Mouse (Mus musculus) forebrain, embryonic 14.5 days (tissue): ENCODE data around the gene Arxes2. TPM values are rescaled to one million over a fixed set of nuclear protein-coding genes. Genes with fewer than 3 reads are reported as not detected.
"Not testable (repeated sequence)": the region's sequence is repeated elsewhere in the genome, so short reads cannot be mapped to it uniquely, and the experiment has no call there.

Experiments used
- ATAC-seq: fragments of 200-750 bp; cut with Nextera tagmentation; 2 replicates; pipeline ENCODE4 v1.8.0; 2017; ENCODE audit warnings: mild to moderate bottlenecking, moderate library complexity
- DNase-seq: peaks from one replicate; pipeline ENCODE4 v3.0.0-alpha.2; 2015; ENCODE audit warnings: low spot score
- H3K27ac ChIP-seq: fragments of 300-500 bp; sonication (generic); 2 replicates; pipeline ENCODE4 v1.5.1; 2014; ENCODE audit warnings: low read depth, mild to moderate bottlenecking, control low read depth, low read length, moderate library complexity
- H3K27me3 ChIP-seq: fragments of 300-500 bp; sonication (generic); replicated peaks from 2 replicates; pipeline ENCODE4 v1.6.1; 2014; ENCODE audit warnings: low read length, control low read depth, mixed read lengths; ENCODE audit not compliant: control insufficient read depth, insufficient read depth
- H3K36me3 ChIP-seq: fragments of 300-500 bp; sonication (generic); 2 replicates; pipeline ENCODE4 v1.6.1; 2014; ENCODE audit warnings: low read length, control low read depth; ENCODE audit not compliant: control insufficient read depth, insufficient read depth
- H3K4me1 ChIP-seq: fragments of 300-500 bp; sonication (generic); 2 replicates; pipeline ENCODE4 v1.6.1; 2014; ENCODE audit warnings: antibody characterized with exemption, low read length, control low read depth; ENCODE audit not compliant: control insufficient read depth, insufficient read depth
- H3K4me2 ChIP-seq: fragments of 300-500 bp; sonication (generic); 2 replicates; pipeline ENCODE4 v1.6.1; 2014; ENCODE audit warnings: mild to moderate bottlenecking, control low read depth, low read length
- H3K4me3 ChIP-seq: fragments of 300-500 bp; sonication (generic); 2 replicates; pipeline ENCODE4 v1.5.1; 2014; ENCODE audit warnings: low read depth, low read length, control low read depth
- H3K9ac ChIP-seq: fragments of 300-500 bp; sonication (generic); 2 replicates; pipeline ENCODE4 v1.6.1; 2014; ENCODE audit warnings: mild to moderate bottlenecking, low read length, control low read depth, moderate library complexity
- H3K9me3 ChIP-seq: fragments of 300-500 bp; sonication (generic); replicated peaks from 2 replicates; pipeline ENCODE4 v1.6.1; 2016; ENCODE audit warnings: low read length, control low read depth, mixed read lengths; ENCODE audit not compliant: control insufficient read depth
- WGBS: fragments of 180-500 bp; shearing (Covaris S2); extraction: QIAGEN DNeasy Blood & Tissue Kit; methylation state at CpG from one replicate; pipeline ENCODE4 v1.1.7; 2014; 5-methylcytosine and 5-hydroxymethylcytosine counted together
- polyA plus RNA-seq: library from polyadenylated mRNA; unstranded; fragments of >200 nt; fragmentation: Nextera tagmentation; extraction: Ambion mirVana; gene quantifications from 2 replicates; pipeline ENCODE4 v1.2.1, GENCODE M21; 2014

Gene Arxes2
- 206 and 225 TPM in 2 replicates for polyA plus RNA-seq

GRCm38 (mm10) chrX:135993664-135994119 is at the start of gene Arxes2:
Gene Arxes2 (plus strand): TSS chrX:135993824.
- peak within 1 kb of the TSS; percentile 31 for H3K4me3 ChIP-seq
- H3K9ac ChIP-seq = peak within 1 kb of the TSS; percentile 29; the same call in 1 of the 2 replicates
- peak within 1 kb of the TSS; percentile 45 for H3K4me2 ChIP-seq
- not testable (repeated sequence) for H3K36me3 ChIP-seq, H3K4me1 ChIP-seq, H3K27ac ChIP-seq, H3K27me3 ChIP-seq, DNase-seq, H3K9me3 ChIP-seq
- peak; percentile 93 for ATAC-seq
- WGBS = 17% methylated on average over 14 of the region's 39 CpGs

- ATAC-seq (peak; percentile 63), DNase-seq (peak; percentile 64)
- WGBS = 31% methylated on average over 1 of the region's 1 CpGs
- peak overlapping the region; percentile 58 for H3K27ac ChIP-seq
- no peaks in the 10 kb centered on the region for H3K9me3 ChIP-seq
- no peak overlapping the region for H3K4me2 ChIP-seq
- H3K9ac ChIP-seq = no peak overlapping the region
- H3K4me1 ChIP-seq = no peaks in the 10 kb centered on the region
- no peaks in the 10 kb centered on the region for H3K36me3 ChIP-seq
- H3K4me3 ChIP-seq = no peak overlapping the region
- no peaks in the 10 kb centered on the region for H3K27me3 ChIP-seq
Measured at GRCm38 (mm10) chrX:135948699-135949437, 44.8 kb upstream of the Arxes2 start.

DNA sequence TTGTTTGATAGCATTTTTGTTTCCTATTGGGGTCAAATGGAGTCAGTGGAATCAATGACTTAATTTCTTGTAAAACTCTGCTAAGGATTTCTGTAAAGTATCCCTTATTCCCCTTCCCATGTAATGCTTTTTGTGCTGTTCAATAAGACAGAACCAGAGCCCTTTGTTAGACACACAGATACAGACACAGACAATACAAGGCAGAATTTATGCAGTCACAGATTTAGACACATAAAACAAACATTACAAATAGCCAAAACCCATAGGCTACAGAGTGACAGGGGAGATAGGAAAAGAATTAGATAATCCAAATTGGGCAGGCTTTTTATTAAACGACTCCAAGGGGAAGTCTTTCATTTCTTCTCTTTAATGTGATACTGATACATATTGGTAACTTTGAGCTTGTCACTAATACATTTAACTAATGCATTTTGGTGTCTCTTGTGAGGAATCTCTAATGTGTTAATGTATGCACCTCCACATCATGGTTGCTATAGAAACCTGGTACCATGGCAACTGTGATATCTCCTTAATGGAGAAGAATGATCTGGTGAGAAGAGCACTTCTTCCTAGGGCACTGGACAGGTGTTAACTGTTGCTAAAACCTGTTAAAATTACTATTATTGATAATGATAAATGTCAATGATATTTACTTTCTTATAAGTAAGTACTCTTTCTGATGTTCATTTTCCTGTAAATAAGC is 36.5 kb upstream of the Arxes2 start:
- Histone ChIP-seq H3K36me3 (no peaks in the 10 kb centered on the region), H3K9me3 (no peaks in the 10 kb centered on the region), H3K9ac (no peak overlapping the region), H3K27ac (peak overlapping the region; percentile 65), H3K27me3 (no peaks in the 10 kb centered on the region), H3K4me3 (no peak overlapping the region), H3K4me1 (no peaks in the 10 kb centered on the region), H3K4me2 (no peak overlapping the region)
- WGBS = 80% methylated on average over 1 of the region's 1 CpGs
- ATAC-seq = peak; percentile 81
- peak; percentile 78 for DNase-seq

DNA sequence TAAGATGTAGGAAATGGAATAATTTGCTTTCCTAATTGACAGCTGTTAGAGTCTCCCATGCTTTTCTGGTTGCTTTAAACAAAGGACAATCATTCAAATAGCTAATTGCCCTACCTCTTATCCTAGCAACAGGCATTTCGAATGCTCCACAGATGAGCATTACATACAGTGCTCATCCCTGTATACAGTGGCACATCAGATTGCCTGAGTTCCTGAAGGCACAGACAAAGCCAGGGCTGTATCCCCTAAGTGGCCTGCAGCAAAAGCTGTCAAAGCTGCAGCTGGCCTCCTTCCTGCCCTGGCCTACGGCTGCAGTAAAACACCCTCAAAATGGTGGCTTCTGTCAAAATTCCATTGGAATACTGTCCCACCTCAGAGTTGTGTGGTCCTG is 35.9 kb upstream of the Arxes2 start:
- no peak overlapping the region for H3K4me3 ChIP-seq
- peak; percentile 74 for ATAC-seq
- no peaks in the 10 kb centered on the region for H3K4me1 ChIP-seq
- no peak overlapping the region for H3K4me2 ChIP-seq
- H3K9me3 ChIP-seq = no peaks in the 10 kb centered on the region
- no peaks in the 10 kb centered on the region for H3K36me3 ChIP-seq
- peak; percentile 28 for DNase-seq
- peak overlapping the region; percentile 50 for H3K27ac ChIP-seq
- no peak overlapping the region for H3K9ac ChIP-seq
- WGBS = 69% methylated on average over 2 of the region's 2 CpGs
- no peaks in the 10 kb centered on the region for H3K27me3 ChIP-seq

DNA sequence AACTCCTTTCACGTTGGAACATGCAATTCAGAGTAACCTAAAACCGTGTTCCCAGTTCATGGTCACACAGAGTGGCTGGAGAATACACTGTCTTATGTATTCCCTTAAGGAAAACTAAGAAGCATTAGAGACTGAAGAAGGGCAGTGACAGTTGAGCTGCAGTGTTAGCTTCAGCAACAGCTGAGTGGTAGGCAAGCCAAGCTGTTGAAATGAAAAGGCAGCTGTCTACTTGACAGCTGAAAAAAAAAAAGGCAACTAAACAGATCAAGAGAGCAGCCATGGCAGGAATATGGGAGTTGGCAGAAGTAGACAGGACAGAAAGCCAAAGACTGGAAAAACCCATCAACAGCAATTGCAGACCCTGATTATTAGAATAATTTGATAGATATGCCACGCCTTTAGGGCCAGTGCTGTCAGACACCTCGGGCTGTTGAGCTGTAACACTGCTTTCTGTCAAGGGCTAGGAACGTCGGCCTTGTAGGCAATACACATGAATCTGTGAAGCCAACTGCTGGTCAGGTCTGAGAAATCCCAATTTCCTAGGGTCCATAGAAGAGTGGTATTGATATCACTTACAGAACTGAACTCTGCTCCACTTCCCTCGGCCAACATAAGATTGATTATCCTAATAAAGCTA is 34.9 kb upstream of the Arxes2 start:
- Histone ChIP-seq H3K9me3 (no peaks in the 10 kb centered on the region), H3K27me3 (no peaks in the 10 kb centered on the region), H3K27ac (peak overlapping the region; percentile 50), H3K4me3 (no peak overlapping the region), H3K36me3 (no peaks in the 10 kb centered on the region), H3K9ac (no peak overlapping the region), H3K4me2 (no peak overlapping the region), H3K4me1 (no peaks in the 10 kb centered on the region)
- no peak for DNase-seq
- no peak for ATAC-seq
- 82% methylated on average over 7 of the region's 7 CpGs for WGBS

DNA sequence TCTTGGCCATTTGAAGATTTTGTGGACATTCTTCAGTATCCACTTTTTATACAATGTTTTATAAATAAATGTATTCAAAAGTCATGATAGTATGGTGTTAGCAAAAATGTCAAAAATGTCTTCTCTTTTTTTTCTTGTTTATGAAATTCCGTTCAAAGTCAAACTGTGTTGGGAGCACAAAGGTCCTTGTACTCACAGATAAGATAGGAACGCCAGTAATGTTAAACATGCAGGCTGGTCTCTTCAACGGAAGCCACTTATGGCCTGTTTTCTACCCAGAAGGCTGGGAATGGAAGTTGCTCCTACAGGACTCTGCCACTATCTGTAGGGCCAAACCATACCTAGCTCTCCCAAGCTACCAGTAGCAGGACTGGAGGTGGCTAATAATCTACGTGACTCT is 34.1 kb upstream of the Arxes2 start:
- no peak overlapping the region for H3K9ac ChIP-seq
- H3K4me1 ChIP-seq = no peaks in the 10 kb centered on the region
- ATAC-seq (no peak), DNase-seq (no peak)
- H3K4me2 ChIP-seq = no peak overlapping the region
- H3K4me3 ChIP-seq = no peak overlapping the region
- 85% methylated on average over 4 of the region's 4 CpGs for WGBS
- no peaks in the 10 kb centered on the region for H3K36me3 ChIP-seq
- no peaks in the 10 kb centered on the region for H3K27me3 ChIP-seq
- no peaks in the 10 kb centered on the region for H3K9me3 ChIP-seq
- no peak overlapping the region for H3K27ac ChIP-seq

DNA sequence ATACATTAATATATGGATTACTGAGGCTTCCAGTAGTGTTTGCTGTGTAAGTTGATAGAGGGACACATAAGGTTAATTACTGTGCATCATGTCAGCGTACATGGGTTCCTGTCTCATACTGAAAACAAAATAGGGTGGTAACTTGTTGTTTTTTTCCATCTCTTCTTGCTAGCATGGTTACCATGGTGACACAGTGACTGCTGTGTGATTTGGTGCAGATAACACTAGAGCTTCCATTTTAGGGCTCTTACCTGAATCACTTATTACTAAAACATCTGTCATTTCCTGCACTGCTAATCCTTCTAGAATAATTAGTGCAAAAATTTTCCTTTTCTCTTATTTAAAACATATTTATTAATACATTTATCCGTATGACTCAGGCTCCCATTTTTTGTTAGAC is 31.3 kb upstream of the Arxes2 start:
- no peak overlapping the region for H3K4me2 ChIP-seq
- ATAC-seq (no peak), DNase-seq (peak; percentile 55)
- H3K27me3 ChIP-seq = no peaks in the 10 kb centered on the region
- no peaks in the 10 kb centered on the region for H3K4me1 ChIP-seq
- no peaks in the 10 kb centered on the region for H3K36me3 ChIP-seq
- H3K4me3 ChIP-seq = no peak overlapping the region
- WGBS = 71% methylated on average over 2 of the region's 2 CpGs
- no peaks in the 10 kb centered on the region for H3K9me3 ChIP-seq
- H3K9ac ChIP-seq = no peak overlapping the region
- H3K27ac ChIP-seq = no peak overlapping the region

GRCm38 (mm10) chrX:135963130-135963529 is 30.5 kb upstream of the Arxes2 start:
- ATAC-seq (peak; percentile 53; the same call in 1 of the 2 replicates), DNase-seq (peak; percentile 37)
- Histone ChIP-seq H3K9me3 (no peaks in the 10 kb centered on the region), H3K9ac (no peak overlapping the region), H3K27me3 (no peaks in the 10 kb centered on the region), H3K4me2 (no peak overlapping the region), H3K4me3 (no peak overlapping the region), H3K4me1 (no peaks in the 10 kb centered on the region), H3K36me3 (no peaks in the 10 kb centered on the region), H3K27ac (peak overlapping the region; percentile 48; the same call in 1 of the 2 replicates)
- WGBS = 40% methylated on average over 6 of the region's 6 CpGs
